Mouse (Mus musculus): ENCODE results near the gene Theg. TPM values are rescaled to one million over a fixed set of nuclear protein-coding genes. Genes with fewer than 3 reads are reported as not detected.

Theg gene
- polyA plus RNA-seq, 1 experiment from 2014 or later, result not detected

DNA sequence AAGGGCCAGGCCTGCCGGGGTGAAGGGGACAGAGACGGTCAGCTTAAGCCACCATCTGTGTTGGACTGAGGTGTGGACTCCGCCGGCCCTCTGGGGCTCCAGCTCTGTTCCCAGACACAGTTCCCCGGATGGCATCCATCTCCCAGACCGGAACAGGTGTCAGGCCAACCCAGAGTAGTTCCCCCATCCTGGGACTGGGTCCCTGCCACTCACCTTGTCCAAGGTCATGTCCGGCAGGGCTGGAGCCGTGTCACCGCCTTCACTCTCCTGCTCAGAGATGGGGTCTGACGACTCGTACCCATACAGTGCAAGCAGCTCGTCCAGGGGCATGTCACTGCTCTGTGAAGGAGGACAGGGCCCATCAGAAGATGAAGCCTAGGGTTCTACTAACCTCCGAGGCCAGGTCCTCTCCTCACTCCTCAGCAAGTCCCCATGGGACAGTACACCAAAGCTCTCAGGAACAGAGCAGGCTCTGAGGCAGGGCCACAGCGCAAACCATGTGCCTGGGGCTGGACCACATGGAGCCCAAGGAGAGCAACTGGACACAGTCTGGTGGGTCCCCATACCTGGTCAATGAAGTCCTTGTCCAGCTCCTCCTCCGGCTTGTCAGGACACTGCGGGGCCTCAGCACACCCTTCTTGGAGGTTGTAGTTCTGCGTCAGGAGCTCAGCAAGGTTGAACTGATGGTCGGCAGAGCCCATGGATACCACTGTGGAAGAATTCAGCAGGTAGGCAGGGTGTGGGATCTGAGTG is 38.0 kb downstream of the Theg start:
- H3K27me3 ChIP-seq (replicated peaks; ENCODE audit: insufficient read depth, low read length), result no peaks in the 10 kb centered on the region
- ATAC-seq (no peak), DNase-seq (ENCODE audit: low spot score) (no peak)
- H3K9ac ChIP-seq (replicated peaks; ENCODE audit: low read depth), result no peak overlapping the region
- TF ChIP-seq CTCF (IDR thresholded peaks at IDR 0.05) (no peak), EP300 (IDR thresholded peaks at IDR 0.05) (no peak)
- no peak overlapping the region for H3K4me3 ChIP-seq (ENCODE audit: low read depth, low read length)
- no peak overlapping the region for H3K27ac ChIP-seq (ENCODE audit: low read length)
- H3K4me1 ChIP-seq (ENCODE audit: insufficient read depth, low read depth, low read length), result peaks cover 6% of the 10 kb centered on the region; the same call in 1 of the 2 replicates
- peaks cover 28% of the 10 kb centered on the region for H3K36me3 ChIP-seq (ENCODE audit: insufficient read depth, low read length)
- WGBS, result 92% methylated on average over 18 of the region's 18 CpGs
- no peak overlapping the region for H3K4me2 ChIP-seq (replicated peaks; ENCODE audit: low read depth, low read length)
- H3K9me3 ChIP-seq (ENCODE audit: low read length), result no peaks in the 10 kb centered on the region

DNA sequence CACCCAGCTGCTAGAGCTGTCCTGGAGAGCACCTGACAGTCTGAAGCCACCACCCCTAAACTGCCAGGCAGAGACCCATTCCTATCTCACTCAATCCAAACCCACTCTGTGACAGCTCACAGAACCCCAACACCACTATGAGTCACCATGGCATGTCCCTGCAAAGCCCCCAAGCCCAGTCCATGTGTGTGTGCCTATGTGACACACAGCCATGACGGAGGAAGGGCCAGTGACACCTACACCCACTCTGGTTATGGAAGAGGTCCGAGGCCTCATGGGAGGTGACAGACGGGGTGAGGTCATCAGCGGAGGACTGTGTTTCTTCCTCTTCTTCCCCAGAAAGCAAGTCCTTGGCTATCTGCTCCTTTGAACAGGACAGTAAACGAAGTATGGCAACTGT is 38.6 kb downstream of the Theg start:
- Histone ChIP-seq H3K36me3 (ENCODE audit: insufficient read depth, low read length) (peaks cover 34% of the 10 kb centered on the region), H3K4me3 (ENCODE audit: low read depth, low read length) (no peak overlapping the region), H3K4me2 (replicated peaks; ENCODE audit: low read depth, low read length) (no peak overlapping the region), H3K9me3 (ENCODE audit: low read length) (no peaks in the 10 kb centered on the region), H3K27me3 (replicated peaks; ENCODE audit: insufficient read depth, low read length) (no peaks in the 10 kb centered on the region), H3K27ac (ENCODE audit: low read length) (no peak overlapping the region), H3K9ac (replicated peaks; ENCODE audit: low read depth) (no peak overlapping the region), H3K4me1 (ENCODE audit: insufficient read depth, low read depth, low read length) (peaks cover under 1% of the 10 kb centered on the region; the same call in 1 of the 2 replicates)
- DNase-seq (ENCODE audit: low spot score) (no peak), ATAC-seq (no peak)
- 90% methylated on average over 5 of the region's 5 CpGs for WGBS
- TF ChIP-seq EP300 (IDR thresholded peaks at IDR 0.05), result no peak
- no peak for TF ChIP-seq CTCF (IDR thresholded peaks at IDR 0.05)

DNA sequence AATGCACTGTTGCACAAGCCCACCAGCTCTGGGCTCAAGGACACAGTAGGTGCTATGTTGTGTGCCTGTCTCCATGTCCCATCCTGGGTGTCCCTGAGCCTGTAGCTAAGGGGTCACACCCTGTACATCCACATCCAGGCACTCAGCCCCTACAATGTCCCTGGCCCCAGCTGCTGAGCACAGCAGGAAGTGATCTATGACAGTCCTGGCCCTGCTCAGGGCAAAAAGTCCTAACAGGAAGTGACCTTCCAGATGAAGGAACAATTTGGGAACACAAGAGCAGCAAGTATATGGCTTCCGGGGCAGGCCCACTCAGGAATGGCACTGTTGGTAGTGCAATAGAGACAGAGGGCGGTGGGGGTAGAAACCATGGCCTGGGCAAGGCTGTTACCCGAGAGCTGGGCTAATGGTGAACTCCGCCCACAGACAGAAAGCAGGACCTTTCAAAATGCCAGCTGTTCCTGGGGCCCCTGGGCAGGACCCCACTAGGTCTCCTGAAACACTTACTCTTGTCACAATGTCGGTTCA is 39.9 kb downstream of the Theg start:
- Histone ChIP-seq H3K4me3 (ENCODE audit: low read depth, low read length) (no peak overlapping the region), H3K4me1 (ENCODE audit: insufficient read depth, low read depth, low read length) (no peaks in the 10 kb centered on the region), H3K27me3 (replicated peaks; ENCODE audit: insufficient read depth, low read length) (no peaks in the 10 kb centered on the region), H3K9ac (replicated peaks; ENCODE audit: low read depth) (no peak overlapping the region), H3K27ac (ENCODE audit: low read length) (no peak overlapping the region; the same call in 1 of the 2 replicates), H3K36me3 (ENCODE audit: insufficient read depth, low read length) (peaks cover 42% of the 10 kb centered on the region), H3K4me2 (replicated peaks; ENCODE audit: low read depth, low read length) (no peak overlapping the region), H3K9me3 (ENCODE audit: low read length) (no peaks in the 10 kb centered on the region)
- ATAC-seq (peak; percentile 64), DNase-seq (ENCODE audit: low spot score) (no peak)
- TF ChIP-seq CTCF (IDR thresholded peaks at IDR 0.05) (no peak), EP300 (IDR thresholded peaks at IDR 0.05) (no peak)
- WGBS, result 57% methylated on average over 5 of the region's 5 CpGs

DNA sequence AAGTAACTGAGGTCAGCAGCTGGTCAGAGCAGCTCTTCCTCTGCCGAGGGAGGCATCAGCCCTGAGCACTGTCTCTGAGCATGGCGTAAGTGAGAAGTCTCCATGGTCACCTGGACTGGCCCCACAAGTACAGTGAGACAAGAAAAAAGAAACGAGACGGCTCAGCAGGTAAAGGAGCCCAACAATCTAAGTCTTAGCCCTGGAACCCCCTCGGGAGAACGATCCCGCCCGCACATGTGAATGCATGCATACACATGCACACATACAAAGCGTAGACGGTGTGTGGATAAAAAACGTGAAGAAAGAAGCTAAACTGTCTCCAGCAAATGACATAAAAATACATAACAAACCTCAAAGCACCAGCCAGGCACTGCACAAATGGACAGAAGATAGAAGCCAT is 40.6 kb downstream of the Theg start:
- H3K36me3 ChIP-seq (ENCODE audit: insufficient read depth, low read length), result peaks cover 42% of the 10 kb centered on the region
- H3K9ac ChIP-seq (replicated peaks; ENCODE audit: low read depth), result no peak overlapping the region
- H3K27ac ChIP-seq (ENCODE audit: low read length), result no peak overlapping the region
- no peaks in the 10 kb centered on the region for H3K27me3 ChIP-seq (replicated peaks; ENCODE audit: insufficient read depth, low read length)
- no peak overlapping the region for H3K4me2 ChIP-seq (replicated peaks; ENCODE audit: low read depth, low read length)
- H3K4me3 ChIP-seq (ENCODE audit: low read depth, low read length), result no peak overlapping the region
- no peaks in the 10 kb centered on the region for H3K4me1 ChIP-seq (ENCODE audit: insufficient read depth, low read depth, low read length)
- no peak for ATAC-seq
- H3K9me3 ChIP-seq (ENCODE audit: low read length), result no peaks in the 10 kb centered on the region
- 90% methylated on average over 11 of the region's 11 CpGs for WGBS
- TF ChIP-seq EP300 (IDR thresholded peaks at IDR 0.05) (no peak), CTCF (IDR thresholded peaks at IDR 0.05) (no peak)
- no peak for DNase-seq (ENCODE audit: low spot score)

DNA sequence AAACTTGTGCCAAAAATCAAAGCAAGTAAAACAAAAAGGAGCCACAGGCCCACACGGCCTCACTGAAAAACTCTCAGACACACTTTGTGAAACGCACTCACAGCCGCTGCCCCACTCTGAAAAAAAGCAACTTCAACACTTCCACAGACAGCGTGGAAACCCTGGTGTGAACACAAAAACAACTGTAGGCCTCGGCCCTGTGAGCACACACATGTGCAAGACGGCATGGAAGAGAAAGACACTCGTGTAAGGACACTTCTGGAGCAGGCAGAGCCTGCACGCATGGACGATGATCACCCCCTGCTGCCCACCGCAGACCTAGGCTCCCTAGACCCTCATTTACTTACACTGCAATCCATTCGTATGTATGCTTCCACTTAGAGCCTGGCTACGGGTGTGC is 41.2 kb downstream of the Theg start:
- no peak for ATAC-seq
- no peak for TF ChIP-seq EP300 (IDR thresholded peaks at IDR 0.05)
- no peak for TF ChIP-seq CTCF (IDR thresholded peaks at IDR 0.05)
- Histone ChIP-seq H3K9ac (replicated peaks; ENCODE audit: low read depth) (no peak overlapping the region), H3K4me1 (ENCODE audit: insufficient read depth, low read depth, low read length) (no peaks in the 10 kb centered on the region), H3K27me3 (replicated peaks; ENCODE audit: insufficient read depth, low read length) (no peaks in the 10 kb centered on the region), H3K9me3 (ENCODE audit: low read length) (no peaks in the 10 kb centered on the region), H3K4me2 (replicated peaks; ENCODE audit: low read depth, low read length) (no peak overlapping the region), H3K27ac (ENCODE audit: low read length) (no peak overlapping the region), H3K36me3 (ENCODE audit: insufficient read depth, low read length) (peaks cover 42% of the 10 kb centered on the region), H3K4me3 (ENCODE audit: low read depth, low read length) (no peak overlapping the region)
- WGBS, result 87% methylated on average over 12 of the region's 12 CpGs
- DNase-seq (ENCODE audit: low spot score), result no peak

DNA sequence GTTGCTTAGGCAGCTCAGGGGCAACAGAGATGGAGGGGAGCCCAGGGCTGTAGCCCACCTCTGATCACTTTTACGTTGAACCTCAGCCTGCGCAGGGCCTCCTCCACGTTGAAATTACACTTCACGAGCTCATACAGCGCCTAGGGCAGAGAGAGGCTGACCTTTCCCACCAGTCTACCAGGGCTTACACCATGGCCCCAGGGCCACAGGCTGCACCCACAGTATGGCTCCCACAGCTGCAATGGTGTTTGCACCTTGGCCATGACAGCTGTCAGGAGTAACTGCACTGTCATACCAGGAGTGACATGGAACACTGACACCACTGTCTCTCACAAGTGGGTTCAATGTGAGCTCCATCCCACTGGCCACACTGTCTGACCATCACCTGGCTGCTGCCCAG is 42.5 kb downstream of the Theg start:
- H3K4me3 ChIP-seq (ENCODE audit: low read depth, low read length), result no peak overlapping the region
- no peak overlapping the region for H3K4me2 ChIP-seq (replicated peaks; ENCODE audit: low read depth, low read length)
- H3K9ac ChIP-seq (replicated peaks; ENCODE audit: low read depth), result no peak overlapping the region
- no peak overlapping the region for H3K27ac ChIP-seq (ENCODE audit: low read length)
- H3K36me3 ChIP-seq (ENCODE audit: insufficient read depth, low read length), result peaks cover 51% of the 10 kb centered on the region
- no peaks in the 10 kb centered on the region for H3K27me3 ChIP-seq (replicated peaks; ENCODE audit: insufficient read depth, low read length)
- WGBS, result 92% methylated on average over 5 of the region's 5 CpGs
- no peaks in the 10 kb centered on the region for H3K4me1 ChIP-seq (ENCODE audit: insufficient read depth, low read depth, low read length)
- H3K9me3 ChIP-seq (ENCODE audit: low read length), result no peaks in the 10 kb centered on the region
- no peak for DNase-seq (ENCODE audit: low spot score)
- no peak for TF ChIP-seq CTCF (IDR thresholded peaks at IDR 0.05)
- ATAC-seq, result no peak

Measured in lung, postnatal 0 days (tissue).